Mouse (Mus musculus): ENCODE measurements around the gene Akap6.
A peak's percentile ranks its signal among the peaks of the same experiment; 100 is the strongest.

Gene Akap6

DNA sequence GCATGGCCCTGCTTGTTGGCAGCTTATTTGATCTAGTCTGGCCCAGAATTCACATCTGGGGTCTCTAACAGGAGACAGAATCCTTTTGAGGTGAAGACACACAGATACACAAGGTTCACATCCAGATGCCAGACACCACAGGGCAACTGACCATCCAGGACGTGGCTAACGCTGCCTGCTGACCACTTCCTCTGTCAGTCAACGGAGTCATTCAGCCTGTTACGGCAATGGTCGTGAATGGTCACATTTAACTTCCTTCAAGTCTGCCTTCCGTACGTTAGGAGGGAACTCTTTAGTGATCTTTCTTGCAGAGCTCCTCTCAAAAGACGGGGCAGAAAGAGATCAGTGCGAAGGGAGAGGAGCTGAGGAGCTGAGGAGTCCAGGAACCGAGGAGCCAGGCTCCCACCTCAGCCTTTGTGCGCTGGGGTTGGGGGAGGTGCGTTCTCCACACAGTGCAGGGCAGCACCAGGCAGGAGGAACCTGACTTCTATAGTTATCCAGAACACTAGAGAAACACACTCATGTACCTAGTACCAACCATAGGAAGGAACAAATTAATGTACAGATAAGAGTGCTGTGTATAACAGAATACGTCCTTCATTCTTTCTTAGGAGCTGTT is 209.4 kb downstream of the Akap6 start:
- no peak for DNase-seq (ENCODE audit: low spot score in 2 of 2)

DNA sequence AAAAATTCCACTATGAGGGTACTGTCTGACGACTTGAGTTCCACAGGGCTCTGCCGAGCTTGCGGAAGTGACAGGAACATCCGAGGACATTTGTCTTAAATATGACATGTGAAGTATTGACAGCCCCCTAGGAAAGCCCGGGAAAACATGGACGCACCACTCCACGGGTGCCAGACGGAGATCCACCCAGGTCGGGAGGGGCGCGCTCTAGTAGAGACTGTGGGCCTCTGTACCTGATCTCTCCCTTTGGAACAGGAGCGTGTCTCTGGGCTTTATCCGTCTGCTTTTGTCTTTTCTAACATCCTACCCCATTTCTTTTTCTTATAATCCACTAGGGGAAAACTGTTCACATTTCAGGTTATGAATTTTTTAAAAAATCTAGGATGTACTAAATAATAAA is 211.2 kb downstream of the Akap6 start:
- no peak for DNase-seq (ENCODE audit: low spot score in 2 of 2)

DNA sequence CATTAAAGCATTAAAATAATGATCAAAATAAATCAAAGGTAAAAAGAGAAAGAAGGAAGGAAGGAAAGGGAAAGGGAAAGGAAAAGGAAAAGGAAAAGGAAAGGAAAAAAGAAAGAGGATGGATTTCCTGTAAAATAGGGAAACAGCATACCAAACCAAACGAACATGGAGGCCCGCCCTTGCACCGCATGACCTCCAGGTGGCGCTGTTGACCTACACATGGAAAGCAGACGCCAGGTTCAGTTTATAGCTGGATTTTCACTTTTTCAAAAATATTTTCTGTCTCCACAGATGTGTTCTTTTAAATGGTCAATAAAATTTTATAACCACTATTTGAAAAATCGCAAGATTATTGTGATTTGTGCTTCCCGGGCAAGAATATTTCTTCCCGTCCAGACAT is 211.6 kb downstream of the Akap6 start:
- DNase-seq (ENCODE audit: low spot score in 2 of 2): peak; percentile 77 to 81

DNA sequence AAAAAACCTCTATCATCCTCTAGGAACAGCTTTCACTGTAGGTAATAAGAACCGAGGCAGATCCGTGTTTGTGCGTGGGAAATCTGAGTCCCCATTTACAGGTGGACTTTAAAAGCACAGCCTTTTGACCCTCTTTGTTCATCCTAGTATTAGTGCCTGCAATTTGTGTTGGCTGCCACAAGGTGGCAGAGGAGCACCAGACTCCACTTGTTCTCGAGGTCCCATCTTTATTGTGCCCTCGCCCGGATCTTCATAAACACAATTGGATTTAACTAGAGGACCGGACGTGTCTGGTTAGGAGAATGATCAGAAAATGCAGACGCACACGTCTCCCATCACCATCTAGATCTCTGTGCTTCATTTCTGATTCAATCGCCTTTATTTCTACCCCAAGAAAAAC is 219.8 kb downstream of the Akap6 start:
- no peak for DNase-seq (ENCODE audit: low spot score in 2 of 2)

DNA sequence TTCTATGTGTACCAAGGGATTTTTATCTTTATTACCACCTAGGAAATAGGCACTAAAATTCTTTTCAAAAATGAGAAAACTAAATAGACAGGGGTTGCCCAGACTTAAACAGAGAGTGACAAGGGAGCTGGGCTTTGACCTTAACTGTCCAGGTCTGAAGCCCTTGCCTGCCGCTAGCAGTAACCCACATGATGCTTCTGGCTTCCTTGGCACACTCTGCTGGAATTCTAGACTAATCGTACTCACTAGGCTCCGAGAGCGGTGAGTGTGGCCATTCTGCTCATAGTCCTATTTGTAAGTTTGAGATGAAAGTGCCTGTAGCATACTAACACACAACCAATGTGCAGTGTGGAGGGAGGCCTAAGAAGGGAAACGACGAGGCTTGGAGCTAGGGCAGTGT is 223.3 kb downstream of the Akap6 start:
- DNase-seq (ENCODE audit: low spot score in 2 of 2): no peak

DNA sequence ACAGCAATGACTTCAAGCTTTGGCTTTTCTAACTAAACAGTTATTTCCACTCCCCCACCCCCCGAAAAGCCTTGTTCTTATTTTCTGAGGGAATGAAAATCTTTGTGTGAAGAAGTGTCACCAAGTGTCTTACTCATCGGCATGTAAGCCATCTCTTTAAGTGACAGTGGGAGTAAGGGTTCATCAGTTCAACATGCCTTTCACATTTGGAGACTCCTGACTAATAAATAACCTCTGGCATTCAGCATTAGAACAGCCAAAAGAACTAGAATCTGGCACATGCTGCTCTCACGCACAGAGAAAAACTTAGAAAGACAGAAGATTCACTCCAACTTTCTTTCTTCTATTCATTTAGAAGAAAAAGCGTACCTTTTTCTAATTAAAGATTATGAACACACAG is 226.3 kb downstream of the Akap6 start:
- no peak for DNase-seq (ENCODE audit: low spot score in 2 of 2)

DNA sequence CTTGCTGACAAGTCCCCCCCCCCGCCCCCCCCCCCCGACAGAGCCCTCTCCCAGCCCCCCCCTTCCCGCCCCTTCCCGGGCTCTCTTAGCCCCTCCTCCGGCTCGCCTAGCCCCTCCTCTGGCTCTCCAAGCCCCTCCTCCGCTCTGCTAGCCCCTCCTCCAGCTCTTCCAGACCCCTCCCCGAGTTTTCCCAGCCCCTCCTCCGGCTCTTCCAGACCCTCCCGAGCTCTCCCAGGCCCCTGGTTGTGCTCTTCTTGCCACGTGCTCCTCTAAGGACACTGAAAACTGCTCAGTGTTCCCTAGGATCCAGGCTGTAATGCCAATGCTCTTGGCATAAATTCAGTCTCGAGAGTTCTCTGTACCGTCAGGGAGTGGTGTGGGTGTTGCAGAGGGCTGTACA is 234.6 kb downstream of the Akap6 start:
- no peak for DNase-seq (ENCODE audit: low spot score in 2 of 2)

DNA sequence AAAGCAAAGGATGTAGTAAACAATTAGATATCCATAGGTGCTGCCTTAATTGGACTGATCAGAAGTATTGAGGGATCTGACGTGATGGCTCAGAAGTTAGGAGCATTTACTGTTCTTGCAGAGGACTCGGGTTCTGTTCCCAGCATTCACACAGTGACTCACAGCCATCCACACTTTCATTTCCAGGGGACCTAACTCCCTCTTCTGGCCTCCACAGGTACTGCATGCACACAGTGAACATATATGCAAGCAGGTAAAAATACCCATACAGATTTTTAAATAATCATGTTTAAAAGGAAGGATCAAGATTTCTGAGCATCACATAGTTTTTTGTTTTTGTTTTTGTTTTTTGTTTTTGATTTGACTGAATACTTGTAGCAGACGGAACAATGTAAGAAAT is 235.8 kb downstream of the Akap6 start:
- DNase-seq (ENCODE audit: low spot score in 2 of 2): no peak

DNA sequence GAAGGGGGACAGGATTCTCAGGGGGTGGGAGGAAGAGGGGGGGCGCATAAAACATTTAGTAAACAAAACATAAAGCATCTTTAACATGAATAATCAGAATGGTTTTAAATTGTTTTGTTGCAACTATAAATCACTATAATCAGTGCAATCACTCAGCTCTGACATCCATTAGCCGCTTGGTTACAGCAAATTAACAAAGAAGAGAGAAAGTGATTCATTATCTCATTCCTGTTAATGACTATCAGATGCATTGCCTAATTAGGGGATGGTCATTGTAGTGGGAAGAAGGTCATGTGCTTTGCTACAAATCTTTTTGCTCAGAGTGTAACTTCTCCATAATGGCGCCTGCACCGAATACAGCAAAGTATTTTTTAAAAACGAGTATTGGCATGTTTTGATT is 239.6 kb downstream of the Akap6 start:
- DNase-seq (ENCODE audit: low spot score in 2 of 2): no peak

DNA sequence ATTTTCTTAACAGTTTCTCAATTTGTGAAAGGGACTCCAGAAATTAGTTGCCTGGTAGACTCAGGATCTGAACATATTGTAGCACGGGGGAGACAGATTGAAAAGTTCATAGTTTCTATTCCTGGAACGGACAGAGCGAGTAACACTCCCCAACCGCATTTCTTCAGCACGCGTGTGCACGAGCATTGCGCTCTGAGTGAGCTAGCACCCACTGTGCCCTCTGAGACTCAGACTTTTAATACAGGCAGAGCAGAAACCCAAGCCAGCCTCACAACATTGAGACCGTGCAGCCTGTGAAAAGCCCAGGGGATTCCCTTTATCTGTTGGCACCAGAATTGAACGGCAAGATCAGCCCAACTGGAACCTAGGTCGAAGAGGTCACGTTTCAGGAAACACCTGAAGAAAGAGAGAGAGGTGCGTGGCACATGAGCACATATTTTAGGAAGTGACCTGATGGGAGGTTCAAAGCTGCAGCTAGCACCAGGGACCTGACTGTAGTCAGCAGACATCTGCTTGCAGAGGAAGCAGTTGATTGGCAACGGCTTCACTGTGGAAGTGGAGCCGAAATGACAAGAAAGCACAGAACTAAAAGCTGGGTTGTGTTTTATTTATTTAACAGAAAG is 240.3 kb downstream of the Akap6 start:
- DNase-seq (ENCODE audit: low spot score in 2 of 2): no peak

DNA sequence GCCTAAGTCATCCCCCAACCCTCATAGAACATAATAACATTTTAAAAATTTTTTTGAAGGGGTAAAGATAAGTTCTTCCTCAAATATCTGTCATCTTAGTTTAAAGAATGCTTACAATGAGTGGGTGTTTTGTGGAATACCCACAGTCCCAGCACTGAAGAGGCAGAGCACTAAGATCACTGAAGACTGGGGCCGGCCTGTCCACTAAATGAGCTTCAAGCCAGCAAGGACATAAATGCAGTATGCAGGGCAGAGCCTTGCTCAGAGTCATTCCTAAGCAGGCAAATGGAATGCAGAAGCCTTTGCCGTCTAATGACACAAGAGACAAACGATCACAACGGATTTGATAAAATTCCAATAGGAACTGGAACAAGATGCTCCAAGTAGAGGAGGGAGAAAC is 242.8 kb downstream of the Akap6 start:
- DNase-seq (ENCODE audit: low spot score in 2 of 2): no peak

DNA sequence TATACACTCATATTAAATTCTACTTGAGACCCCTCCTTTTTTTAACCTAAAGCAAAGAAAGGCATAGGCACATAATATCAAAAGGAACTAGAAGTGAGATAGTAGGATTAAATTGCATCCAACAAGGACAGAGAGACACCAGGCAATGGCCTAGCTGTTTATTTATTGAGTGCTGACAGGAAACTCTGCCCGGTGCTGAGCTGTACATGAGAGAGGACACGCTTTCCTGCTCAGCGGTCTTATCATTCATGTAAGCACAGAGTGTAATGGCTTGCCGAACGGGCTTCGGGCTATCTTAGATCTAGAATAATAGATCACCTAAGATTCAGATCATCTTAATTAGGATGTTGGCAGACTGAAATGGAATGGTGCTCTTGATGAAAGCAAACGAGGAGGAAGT is 245.1 kb downstream of the Akap6 start:
- DNase-seq (ENCODE audit: low spot score in 2 of 2): no peak

DNA sequence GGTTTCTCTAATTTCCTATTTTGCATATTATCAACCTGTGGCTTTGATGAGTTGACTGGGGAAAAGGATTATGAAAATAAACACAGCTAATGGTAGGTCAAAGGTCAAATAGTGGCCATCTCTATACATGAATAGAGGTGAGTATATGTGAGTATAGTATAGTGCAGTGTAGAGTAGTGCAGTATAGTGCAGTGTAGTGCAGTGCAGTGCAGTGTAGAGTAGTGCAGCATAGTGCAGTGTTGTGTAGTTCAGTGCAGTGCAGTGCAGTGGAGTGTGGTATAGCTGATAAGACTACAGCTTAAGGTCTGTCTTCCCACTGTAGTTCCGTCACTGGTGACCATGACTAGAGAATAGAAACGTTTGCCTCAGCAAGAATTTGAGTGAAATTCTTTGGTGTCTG is 245.8 kb downstream of the Akap6 start:
- no peak for DNase-seq (ENCODE audit: low spot score in 2 of 2)

DNA sequence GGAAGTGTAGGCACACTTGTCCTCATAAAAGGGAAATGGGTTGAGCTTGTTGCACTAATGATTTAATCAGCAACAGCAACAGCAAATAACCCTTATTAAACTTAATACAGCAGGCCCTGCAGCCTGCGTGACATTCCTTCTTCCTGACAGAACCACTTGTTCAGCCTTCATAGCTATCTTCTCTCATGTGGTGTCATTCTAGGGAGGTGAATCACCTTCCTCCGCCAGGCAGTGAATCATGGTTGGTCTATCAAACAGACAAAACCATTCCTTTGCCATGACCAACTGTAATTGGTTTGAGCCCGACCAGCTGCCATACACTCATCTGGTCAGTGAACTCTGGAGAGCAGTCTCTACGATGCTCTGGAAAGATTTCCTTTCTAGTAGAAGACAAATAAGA is 251.5 kb downstream of the Akap6 start:
- DNase-seq (ENCODE audit: low spot score in 2 of 2): no peak

DNA sequence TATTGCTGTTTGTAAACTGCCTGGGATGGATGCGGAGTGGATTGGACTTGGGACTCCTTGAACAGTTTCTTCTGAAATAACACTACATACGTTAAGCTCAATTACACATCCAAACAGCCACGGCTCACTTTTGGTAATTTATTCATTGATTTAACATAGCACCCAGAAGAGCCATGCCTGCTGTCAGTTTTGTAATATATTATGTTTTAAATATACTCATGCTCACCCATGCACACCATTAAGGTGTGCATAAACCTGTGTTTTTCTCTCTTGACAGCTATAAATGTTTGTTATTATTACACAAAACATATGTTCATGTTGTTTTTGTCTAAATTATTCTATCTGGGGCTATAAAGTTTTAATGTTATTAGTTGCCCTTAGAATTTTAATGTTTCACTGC is 258.4 kb downstream of the Akap6 start:
- DNase-seq (ENCODE audit: low spot score in 2 of 2): no peak

DNA sequence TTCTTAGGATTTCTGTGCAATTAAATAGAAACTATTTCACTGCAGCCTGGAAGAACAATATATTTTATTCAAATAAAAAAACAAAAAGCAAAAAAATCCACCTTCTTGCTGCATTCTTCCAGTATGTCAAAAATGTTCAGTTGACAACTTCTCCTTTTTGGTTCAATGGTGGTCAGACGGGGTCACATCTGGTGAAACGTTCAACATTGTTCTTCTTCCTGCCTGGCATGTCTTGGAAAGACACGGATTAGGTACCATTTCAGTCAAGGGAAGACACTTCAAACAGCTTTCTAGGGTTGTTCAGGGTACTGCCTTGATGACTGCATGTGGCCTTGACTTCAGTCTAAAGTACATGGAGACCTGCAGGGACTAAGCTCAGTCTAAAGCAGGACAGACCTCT is 258.8 kb downstream of the Akap6 start:
- no peak for DNase-seq (ENCODE audit: low spot score in 2 of 2)

DNA sequence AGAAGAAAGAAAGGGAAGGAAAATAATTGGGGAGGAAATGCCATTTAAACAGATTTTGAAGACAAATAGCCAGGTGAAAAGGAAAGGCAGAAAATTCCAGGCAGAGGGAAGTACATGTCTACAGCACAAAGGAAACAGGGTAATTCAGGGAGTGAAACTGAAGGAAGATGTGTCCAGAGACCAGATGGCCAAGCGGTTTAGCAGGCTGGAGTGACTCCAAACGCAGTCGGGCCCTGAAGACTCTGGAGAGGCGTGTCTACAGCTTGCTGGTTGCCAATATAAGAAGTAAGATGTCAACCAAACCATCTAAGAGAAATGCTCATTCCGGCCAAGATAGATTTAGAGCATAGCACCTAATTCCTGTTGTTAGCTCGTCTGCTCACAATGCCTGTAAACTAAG is 292.6 kb downstream of the Akap6 start:
- no peak for DNase-seq (ENCODE audit: low spot score in 2 of 2)

DNA sequence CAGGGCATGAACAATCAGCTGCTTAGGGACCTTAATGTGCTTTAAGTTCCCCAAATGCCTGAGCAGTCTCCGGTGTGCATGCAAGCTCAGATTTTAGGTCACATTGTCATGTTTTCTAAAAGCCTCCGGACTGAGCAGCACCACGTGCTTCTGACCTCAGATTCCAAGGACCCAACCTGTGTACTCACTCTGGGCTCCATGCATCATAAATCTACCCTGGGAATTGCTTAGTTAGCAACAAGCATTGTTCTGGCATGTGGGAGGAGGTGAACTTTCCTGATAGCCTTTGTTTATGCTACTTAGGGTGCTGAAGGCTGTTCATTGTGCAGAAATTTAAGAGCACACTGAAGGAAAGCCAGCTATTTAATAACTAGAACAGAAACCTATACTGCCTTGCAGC is 313.2 kb downstream of the Akap6 start:
- no peak for DNase-seq (ENCODE audit: low spot score in 2 of 2)

DNA sequence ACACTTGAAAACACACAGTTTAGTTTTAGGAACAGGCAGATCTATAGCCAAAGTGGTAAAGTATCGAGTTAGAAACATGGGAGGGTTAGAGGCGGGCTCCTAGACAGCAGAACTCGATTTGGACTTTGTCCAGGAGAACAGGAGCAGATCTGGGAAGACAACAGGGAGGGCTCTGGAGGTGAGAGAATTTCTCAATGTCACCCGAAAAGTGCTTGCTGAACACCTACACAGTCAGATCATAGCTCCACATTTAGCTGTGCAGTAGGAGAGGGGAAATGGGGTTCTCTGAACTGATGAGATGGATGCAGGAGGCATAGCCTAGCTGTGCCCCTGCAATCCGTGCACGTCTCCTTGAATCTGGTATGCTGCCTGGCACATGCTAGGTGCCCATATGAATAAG is 315.4 kb downstream of the Akap6 start:
- no peak for DNase-seq (ENCODE audit: low spot score in 2 of 2)

DNA sequence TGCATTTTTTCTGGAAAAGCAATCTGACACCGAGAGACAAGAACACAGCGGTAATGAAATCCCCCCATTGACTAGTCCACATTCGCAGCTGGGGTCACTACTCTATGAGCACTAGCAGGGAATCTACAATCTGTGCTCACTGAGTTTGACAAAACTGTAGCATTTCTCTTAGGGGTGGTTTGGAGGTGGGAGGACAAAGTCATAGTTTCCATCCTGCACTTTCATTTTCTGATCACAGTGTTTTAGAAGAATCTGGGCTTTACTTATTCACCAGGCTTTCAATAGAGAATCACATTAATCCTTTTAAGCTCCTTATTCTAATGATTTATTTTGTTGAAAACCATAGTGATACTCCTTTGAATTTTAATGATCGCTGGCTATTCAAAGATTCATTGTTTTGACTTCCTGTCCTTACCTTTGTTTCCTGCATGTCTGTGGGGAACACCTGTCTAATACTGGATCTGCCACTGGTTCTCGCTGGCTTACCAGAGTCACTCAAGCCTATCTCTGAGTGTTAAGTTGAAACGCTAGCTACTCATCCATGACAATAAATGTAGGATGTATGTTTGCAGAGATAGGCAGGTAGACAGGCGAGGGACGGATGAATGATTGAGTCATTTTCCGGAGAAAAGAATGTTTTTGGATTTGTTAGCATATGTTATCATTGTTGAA is 325.5 kb downstream of the Akap6 start:
- no peak for DNase-seq (ENCODE audit: low spot score in 2 of 2)

DNA sequence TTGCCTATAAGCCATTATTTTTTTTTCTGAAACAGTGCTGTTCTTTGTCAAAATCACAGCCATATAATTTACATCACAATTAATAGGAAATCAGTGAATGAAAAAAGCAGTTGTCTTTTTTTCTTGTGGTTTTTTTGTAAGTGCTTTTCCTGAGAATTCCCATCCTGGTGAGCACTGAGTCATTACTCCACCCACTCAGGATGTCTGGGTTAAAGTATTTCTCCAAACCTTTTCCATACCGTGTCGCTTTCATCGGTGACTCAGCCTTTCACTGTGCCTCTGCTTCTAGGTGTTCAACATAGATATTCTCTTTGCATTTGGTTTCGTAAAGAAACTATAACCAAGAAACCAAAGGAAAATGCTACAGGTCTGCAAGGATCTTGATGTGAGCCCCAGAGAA is 328.1 kb downstream of the Akap6 start:
- no peak for DNase-seq (ENCODE audit: low spot score in 2 of 2)

DNA sequence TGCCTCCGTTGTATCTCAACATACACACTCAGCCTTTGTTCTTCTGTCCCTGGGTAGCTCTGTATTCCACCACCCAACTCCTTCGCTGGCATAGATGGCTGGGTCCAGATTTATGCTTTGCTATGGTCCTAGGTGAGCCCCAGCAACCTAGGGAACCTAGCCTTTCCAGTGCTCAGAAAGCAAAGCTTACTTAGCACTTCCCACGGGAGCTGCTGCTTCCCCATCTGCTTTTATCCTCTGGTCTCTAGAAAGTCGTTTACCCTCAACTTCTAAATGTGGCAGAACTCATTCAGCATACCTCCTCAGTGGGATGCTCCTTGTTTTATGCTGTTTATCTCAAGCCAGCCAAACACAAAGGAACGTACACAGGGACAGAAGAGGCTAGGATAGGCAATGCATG is 329.7 kb downstream of the Akap6 start:
- peak in 1 of 2 experiments; percentile 18 for DNase-seq (ENCODE audit: low spot score in 2 of 2)

DNA sequence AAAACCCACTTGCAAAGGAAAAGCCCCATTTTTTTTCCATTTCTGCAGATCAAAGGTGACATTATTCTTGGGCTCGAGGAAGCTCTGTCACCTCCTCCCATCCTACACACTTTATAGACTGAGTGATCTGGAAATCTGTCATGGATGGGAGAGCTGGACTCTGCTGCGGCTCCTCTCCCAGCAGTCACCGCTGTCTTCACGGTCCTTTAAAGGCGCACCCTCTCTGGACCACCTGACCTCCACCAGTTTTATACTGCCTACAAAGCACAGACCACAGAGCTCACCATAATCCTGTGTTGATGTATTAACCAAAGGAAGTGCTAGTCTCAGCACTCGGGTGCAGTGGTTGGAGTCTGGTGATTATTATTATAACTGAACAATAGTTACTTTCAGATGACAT is 330.7 kb downstream of the Akap6 start:
- no peak for DNase-seq (ENCODE audit: low spot score in 2 of 2)

DNA sequence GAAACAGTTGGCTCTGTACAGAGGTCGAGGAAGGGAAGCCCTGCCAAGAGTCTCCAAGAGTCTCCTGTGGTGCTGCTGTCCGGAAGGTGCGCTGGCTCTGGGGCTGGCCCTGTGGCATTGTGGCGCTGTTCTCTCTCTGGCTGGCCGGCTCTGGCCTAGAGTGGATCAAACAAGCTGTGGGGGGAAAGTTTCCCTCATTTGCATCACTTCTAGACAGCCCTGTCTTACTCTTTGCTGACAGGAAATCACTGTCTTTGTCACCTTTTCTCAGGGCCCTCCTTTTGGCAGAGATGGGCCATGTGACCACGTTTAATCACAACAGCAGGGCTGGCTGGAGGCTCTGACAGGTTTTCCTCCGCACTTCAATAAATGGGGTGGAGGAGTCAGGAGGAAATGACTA is 333.6 kb downstream of the Akap6 start:
- no peak for DNase-seq (ENCODE audit: low spot score in 2 of 2)

Data from frontal cortex, postnatal 25 days (tissue).